Mouse (Mus musculus) neural tube, embryonic 11.5 days (tissue): ENCODE data around the gene Ndufab1. TPM values are rescaled to one million over a fixed set of nuclear protein-coding genes. Genes with fewer than 3 reads are reported as not detected.

Source experiments
- ATAC-seq: fragments of 200-750 bp; cut with Nextera tagmentation; 2 replicates; pipeline ENCODE4 v1.8.0; 2017; ENCODE audit warnings: moderate number of reproducible peaks, mild to moderate bottlenecking, moderate TSS enrichment, moderate library complexity; ENCODE audit not compliant: insufficient read depth, low FRiP score, low TSS enrichment
- DNase-seq: peaks from one replicate; pipeline ENCODE4 v3.0.0-alpha.2; 2015; ENCODE audit warnings: low spot score
- H3K27ac ChIP-seq: fragments of 300-500 bp; sonication (generic); 2 replicates; pipeline ENCODE4 v1.5.1; 2014; ENCODE audit warnings: low read depth, mild to moderate bottlenecking, low read length
- H3K27me3 ChIP-seq: fragments of 300-500 bp; sonication (generic); 2 replicates; pipeline ENCODE4 v1.6.1; 2014; ENCODE audit warnings: mild to moderate bottlenecking, low read length, mixed read lengths; ENCODE audit not compliant: control insufficient read depth, insufficient read depth
- H3K36me3 ChIP-seq: fragments of 300-500 bp; sonication (generic); 2 replicates; pipeline ENCODE4 v1.6.1; 2014; ENCODE audit warnings: mild to moderate bottlenecking, low read length, moderate library complexity, mixed read lengths; ENCODE audit not compliant: control insufficient read depth, insufficient read depth
- H3K4me1 ChIP-seq: fragments of 300-500 bp; sonication (generic); 2 replicates; pipeline ENCODE4 v1.6.1; 2014; ENCODE audit warnings: low read length, mixed read lengths; ENCODE audit not compliant: control insufficient read depth, insufficient read depth
- H3K4me2 ChIP-seq: fragments of 300-500 bp; sonication (generic); 2 replicates; pipeline ENCODE4 v1.6.1; 2014; ENCODE audit warnings: low read depth, mild to moderate bottlenecking, moderate library complexity
- H3K4me3 ChIP-seq: fragments of 300-500 bp; sonication (generic); 2 replicates; pipeline ENCODE4 v1.5.1; 2014; ENCODE audit warnings: low read depth, low read length
- H3K9ac ChIP-seq: fragments of 300-500 bp; sonication (generic); 2 replicates; pipeline ENCODE4 v1.6.1; 2014; ENCODE audit warnings: mild to moderate bottlenecking, low read length
- H3K9me3 ChIP-seq: fragments of 300-500 bp; sonication (generic); 2 replicates; pipeline ENCODE4 v1.6.1; 2016; ENCODE audit warnings: low read length; ENCODE audit not compliant: control insufficient read depth
- WGBS: fragments of 180-500 bp; shearing (Covaris S2); extraction: QIAGEN DNeasy Blood & Tissue Kit; methylation state at CpG from one replicate; pipeline ENCODE4 v1.1.7; 2014; 5-methylcytosine and 5-hydroxymethylcytosine counted together
- polyA plus RNA-seq: library from polyadenylated mRNA; unstranded; fragments of >200 nt; fragmentation: Nextera tagmentation; extraction: Ambion mirVana; gene quantifications from 2 replicates; pipeline ENCODE4 v1.2.1, GENCODE M21; 2014

Gene Ndufab1
- polyA plus RNA-seq: 659 and 695 TPM in 2 replicates

DNA sequence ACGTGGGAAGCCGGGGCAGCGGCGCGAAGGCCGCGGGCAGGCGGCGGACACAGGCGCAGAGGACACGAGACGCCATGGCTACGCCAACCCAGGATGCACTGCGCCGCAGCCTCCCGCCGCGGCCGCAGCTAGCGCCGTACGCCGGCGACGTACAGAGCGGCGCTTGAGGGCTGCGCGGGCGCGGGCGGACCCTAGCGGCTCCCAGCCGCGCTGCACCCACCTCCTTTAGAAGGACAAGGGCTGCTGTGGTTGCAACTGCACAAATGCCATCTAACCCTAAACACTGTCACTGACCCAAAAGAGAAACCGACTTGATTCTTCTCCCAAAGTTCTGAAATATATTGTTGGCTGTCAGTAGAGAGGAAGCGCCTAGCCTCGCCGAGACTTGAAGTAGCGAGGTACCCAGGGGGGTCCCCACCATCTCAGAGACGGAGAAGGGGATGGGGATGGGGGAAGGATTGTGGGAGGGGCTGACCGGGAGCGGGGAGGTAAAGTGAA lies at the start of gene Ndufab1:
Gene Ndufab1 (minus strand): TSS at position 140 of the 498 bp plus-strand sequence.
- no peak within 1 kb of the TSS for H3K27ac ChIP-seq

DNA sequence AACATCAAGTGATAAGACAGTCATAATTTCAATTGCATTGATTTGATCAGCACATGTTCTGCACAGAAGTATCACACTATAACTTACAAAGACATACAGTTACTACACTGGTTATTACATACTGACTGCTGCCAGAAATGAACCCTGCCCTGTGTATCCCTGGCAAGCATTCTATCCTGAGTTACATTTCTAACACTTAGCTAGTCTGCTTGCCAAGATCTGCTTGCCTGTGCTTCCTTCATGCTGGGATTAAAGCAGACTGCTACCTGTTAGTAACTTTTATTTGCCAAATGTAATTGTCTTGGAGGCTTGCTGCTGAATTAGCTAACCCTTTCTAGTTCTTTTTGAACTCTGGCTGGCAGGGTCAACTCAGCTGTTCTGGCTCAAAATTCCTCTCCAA lies 39.3 kb upstream of the Ndufab1 start:
- no peak overlapping the region for H3K4me3 ChIP-seq

More for the DNA sequence above, at the start of gene Ndufab1:
- H3K4me3 ChIP-seq: peak within 1 kb of the TSS; percentile 76
- peak within 1 kb of the TSS; percentile 55 for H3K4me2 ChIP-seq
- H3K9ac ChIP-seq: peak within 1 kb of the TSS; percentile 87
- H3K9me3 ChIP-seq: no peaks in the 10 kb centered on the region
- peaks cover 5% of the 10 kb centered on the region; the same call in 1 of the 2 replicates for H3K36me3 ChIP-seq
- DNase-seq (peak; percentile 95), ATAC-seq (peak; percentile 98)
- H3K27me3 ChIP-seq: no peaks in the 10 kb centered on the region
- 0% methylated on average over 30 of the region's 43 CpGs for WGBS
- peaks cover 4% of the 10 kb centered on the region; the same call in 1 of the 2 replicates for H3K4me1 ChIP-seq

DNA sequence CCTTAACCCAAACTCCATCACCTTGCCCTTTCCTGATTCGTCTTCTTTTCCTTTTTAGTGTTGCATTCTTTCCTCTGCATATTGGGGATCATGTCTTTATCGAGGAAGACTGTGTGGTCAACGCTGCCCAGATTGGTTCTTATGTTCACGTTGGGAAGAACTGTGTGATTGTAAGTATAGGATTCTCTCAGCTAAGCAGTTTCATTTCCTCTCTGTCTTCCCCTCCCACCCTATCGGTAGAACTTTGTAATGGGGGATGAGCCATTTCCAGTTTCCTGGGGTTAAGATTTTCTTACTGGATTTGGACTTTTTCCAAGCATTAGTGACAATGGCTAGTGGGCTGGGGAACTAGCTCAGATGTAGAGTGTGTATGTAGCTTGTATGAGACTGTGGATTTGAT lies 36.5 kb upstream of the Ndufab1 start:
- WGBS: 97% methylated on average over 5 of the region's 5 CpGs

More for the DNA sequence above, 39.3 kb upstream of the Ndufab1 start:
- Histone ChIP-seq H3K27ac (no peak overlapping the region), H3K27me3 (no peaks in the 10 kb centered on the region), H3K4me2 (no peak overlapping the region), H3K4me1 (no peaks in the 10 kb centered on the region), H3K9ac (no peak overlapping the region), H3K9me3 (no peaks in the 10 kb centered on the region), H3K36me3 (peaks cover 5% of the 10 kb centered on the region)
- no peak for DNase-seq
- ATAC-seq: no peak

DNA sequence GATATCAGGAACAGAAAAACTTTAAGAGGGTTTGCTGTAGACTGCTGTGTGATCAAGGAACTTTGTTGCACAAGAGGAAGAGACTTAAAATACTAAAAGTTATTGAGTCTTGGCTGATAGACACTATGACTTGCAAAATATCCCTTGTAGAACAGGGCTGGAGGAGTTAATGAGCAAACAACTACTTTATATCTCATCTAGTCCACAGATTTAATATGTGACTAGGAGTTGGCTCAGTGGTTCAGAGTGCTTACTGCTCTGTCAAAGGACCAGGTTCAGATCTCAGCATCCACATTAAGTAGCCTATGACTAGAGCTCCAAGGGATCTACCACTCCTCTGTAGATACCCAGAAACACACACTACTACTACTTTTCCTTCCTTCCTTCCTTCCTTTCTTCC lies 35.4 kb upstream of the Ndufab1 start:
- ATAC-seq (no peak), DNase-seq (no peak)
- no peak overlapping the region for H3K4me3 ChIP-seq
- no peak overlapping the region for H3K27ac ChIP-seq
- no peaks in the 10 kb centered on the region for H3K27me3 ChIP-seq
- no peak overlapping the region for H3K9ac ChIP-seq
- H3K36me3 ChIP-seq: peaks cover 5% of the 10 kb centered on the region
- no peaks in the 10 kb centered on the region for H3K9me3 ChIP-seq
- peaks cover 2% of the 10 kb centered on the region; the same call in 1 of the 2 replicates for H3K4me1 ChIP-seq
- H3K4me2 ChIP-seq: no peak overlapping the region

More for the DNA sequence above, 36.5 kb upstream of the Ndufab1 start:
- Histone ChIP-seq H3K4me2 (no peak overlapping the region), H3K9me3 (no peaks in the 10 kb centered on the region), H3K4me3 (no peak overlapping the region), H3K36me3 (peaks cover 5% of the 10 kb centered on the region), H3K27me3 (no peaks in the 10 kb centered on the region), H3K9ac (no peak overlapping the region), H3K4me1 (peaks cover 2% of the 10 kb centered on the region; the same call in 1 of the 2 replicates), H3K27ac (no peak overlapping the region)
- no peak for ATAC-seq
- DNase-seq: no peak

DNA sequence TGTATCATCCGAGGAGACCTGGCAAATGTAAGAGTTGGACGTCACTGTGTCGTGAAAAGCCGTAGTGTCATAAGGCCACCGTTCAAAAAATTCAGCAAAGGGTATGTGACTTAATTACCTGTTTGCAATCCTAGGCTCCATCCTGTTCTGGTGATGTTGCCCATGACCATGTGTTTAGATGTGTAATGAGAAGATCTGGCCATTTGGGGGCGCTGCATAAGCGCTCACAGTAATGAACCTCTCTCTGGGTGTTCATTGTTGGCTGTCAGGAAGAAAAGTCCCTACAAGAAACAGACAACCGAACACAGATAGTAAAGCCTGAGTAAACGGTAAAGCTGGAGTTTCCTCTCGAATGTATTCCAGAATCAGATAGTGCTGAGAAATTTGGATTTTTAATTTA lies 33.4 kb upstream of the Ndufab1 start:
- WGBS: 72% methylated on average over 10 of the region's 10 CpGs
- H3K4me1 ChIP-seq: peaks cover 4% of the 10 kb centered on the region; the same call in 1 of the 2 replicates
- no peak overlapping the region for H3K27ac ChIP-seq
- H3K9me3 ChIP-seq: no peaks in the 10 kb centered on the region
- H3K36me3 ChIP-seq: peaks cover 5% of the 10 kb centered on the region
- no peaks in the 10 kb centered on the region for H3K27me3 ChIP-seq
- H3K4me3 ChIP-seq: no peak overlapping the region
- DNase-seq (no peak), ATAC-seq (no peak)
- no peak overlapping the region for H3K4me2 ChIP-seq
- H3K9ac ChIP-seq: no peak overlapping the region

DNA sequence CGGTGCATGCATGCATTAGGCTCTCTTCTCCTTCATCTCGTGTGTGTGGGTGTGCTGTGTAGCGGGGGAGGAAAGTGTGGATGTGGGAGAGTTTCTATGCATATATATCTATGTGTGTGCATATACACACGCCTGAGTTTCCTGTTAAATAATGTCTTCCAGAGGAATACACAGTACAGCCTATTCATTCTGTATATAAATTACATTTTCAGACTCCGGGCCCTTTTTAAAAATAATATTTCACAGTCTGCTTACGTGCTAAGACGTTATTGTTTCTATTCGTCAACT lies 31.6 kb upstream of the Ndufab1 start:
- DNase-seq (no peak), ATAC-seq (no peak)
- WGBS: 17% methylated on average over 8 of the region's 8 CpGs
- peak overlapping the region; percentile 91 for H3K4me3 ChIP-seq
- H3K9ac ChIP-seq: peak overlapping the region; percentile 89
- H3K4me1 ChIP-seq: peaks cover 4% of the 10 kb centered on the region; the same call in 1 of the 2 replicates
- no peak overlapping the region for H3K27ac ChIP-seq
- H3K27me3 ChIP-seq: no peaks in the 10 kb centered on the region
- no peaks in the 10 kb centered on the region for H3K9me3 ChIP-seq
- peaks cover 2% of the 10 kb centered on the region for H3K36me3 ChIP-seq
- H3K4me2 ChIP-seq: peak overlapping the region; percentile 72

DNA sequence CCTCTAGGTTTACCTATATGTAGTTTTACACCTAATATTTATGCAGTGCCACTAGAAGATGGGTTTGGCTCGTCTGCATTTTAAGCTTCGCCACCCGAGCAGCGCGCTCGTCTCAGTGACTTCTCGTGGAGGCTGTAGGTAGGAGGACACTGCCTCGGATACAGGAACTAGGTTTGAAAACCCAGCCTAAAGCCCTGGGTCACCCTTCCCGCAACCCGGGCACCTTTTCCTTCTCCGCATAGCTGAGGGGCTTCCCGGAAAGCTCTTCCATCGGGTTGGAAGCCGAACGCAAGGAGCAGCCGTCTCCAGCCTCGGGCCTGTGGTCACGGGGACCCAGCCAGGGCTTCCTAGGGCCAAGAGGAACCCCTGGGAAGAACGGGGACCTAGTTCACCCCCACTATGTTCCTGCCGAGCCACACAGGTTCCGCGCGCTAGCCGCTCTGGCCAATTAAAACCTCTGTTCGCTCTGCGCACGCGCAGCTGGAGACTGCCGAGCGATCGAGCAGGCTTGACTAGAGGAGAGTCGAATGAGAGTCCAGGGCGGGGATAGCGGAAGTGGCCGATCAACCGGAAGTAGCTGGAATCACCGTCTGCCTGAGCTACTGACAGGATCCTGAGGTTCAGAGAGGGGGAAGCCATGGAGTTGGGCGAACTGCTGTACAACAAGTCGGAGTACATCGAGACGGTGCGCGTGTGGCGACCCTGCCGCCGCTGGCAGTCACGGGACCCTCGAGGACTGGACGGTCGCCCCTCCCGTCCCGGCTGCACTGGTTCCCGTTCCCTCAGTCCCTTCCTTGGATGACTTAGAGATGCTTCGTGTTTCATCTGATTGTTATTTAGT lies 31.0 kb upstream of the Ndufab1 start, which contains the start of the genes Palb2 and Dctn5:
Gene Palb2 (minus strand): TSS at position 489 of the 841 bp plus-strand sequence.
Gene Dctn5 (plus strand): TSS at position 545 of the 841 bp plus-strand sequence.
- H3K27ac ChIP-seq: 0 out of 2 replicates have a peak within 1 kb of the TSS, but pooled peaks have one; percentile 29
- 0 out of 2 replicates have a peak, but pooled peaks cover 2% of the 10 kb centered on the region for H3K36me3 ChIP-seq
- ATAC-seq: peak; percentile 97
- H3K9me3 ChIP-seq: no peaks in the 10 kb centered on the region
- H3K4me3 ChIP-seq: peak within 1 kb of the TSS; percentile 91
- H3K9ac ChIP-seq: peak within 1 kb of the TSS; percentile 89
- H3K4me1 ChIP-seq: peaks cover 4% of the 10 kb centered on the region; the same call in 1 of the 2 replicates
- H3K4me2 ChIP-seq: peak within 1 kb of the TSS; percentile 72
- under 1% methylated on average over 54 of the region's 54 CpGs for WGBS
- DNase-seq: peak; percentile 99
- H3K27me3 ChIP-seq: no peaks in the 10 kb centered on the region

DNA sequence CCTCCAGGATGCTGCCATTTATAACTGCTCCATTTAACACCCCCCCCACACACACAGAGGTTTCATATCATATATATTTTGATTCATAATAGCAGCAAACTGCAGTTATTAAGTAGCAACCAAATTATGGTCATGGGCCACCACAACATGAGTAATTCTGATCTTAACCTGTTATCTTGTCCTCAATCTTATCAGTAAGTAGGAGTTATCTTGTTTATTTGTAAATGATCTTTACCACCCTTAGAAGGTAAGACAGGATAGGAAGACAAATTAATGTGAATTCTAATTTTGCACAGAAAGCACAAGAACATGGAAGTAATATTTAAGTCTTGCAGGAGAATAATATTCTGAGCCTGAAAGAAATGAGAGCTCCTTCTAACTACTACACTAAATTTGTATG lies 30.1 kb upstream of the Ndufab1 start:
- Histone ChIP-seq H3K4me2 (peak overlapping the region; percentile 72), H3K4me1 (peaks cover 4% of the 10 kb centered on the region; the same call in 1 of the 2 replicates), H3K4me3 (peak overlapping the region; percentile 91), H3K36me3 (0 out of 2 replicates have a peak, but pooled peaks cover 2% of the 10 kb centered on the region), H3K27me3 (no peaks in the 10 kb centered on the region), H3K27ac (no peak overlapping the region), H3K9ac (no peak overlapping the region), H3K9me3 (no peaks in the 10 kb centered on the region)
- ATAC-seq (no peak), DNase-seq (no peak)
